Mouse (Mus musculus) intestine, postnatal 0 days (tissue): ENCODE results near the gene Rasal3. TPM values are rescaled to one million over a fixed set of nuclear protein-coding genes. Genes with fewer than 3 reads are reported as not detected.
A peak's percentile ranks its signal among the peaks of the same experiment; 100 is the strongest.

Experiments
- ATAC-seq: fragments of 200-750 bp; cut with Nextera tagmentation; 2 replicates; pipeline ENCODE4 v1.8.0; 2017; ENCODE audit warnings: mild to moderate bottlenecking, moderate TSS enrichment, moderate library complexity
- H3K27ac ChIP-seq: fragments of 300-500 bp; sonication (generic); 2 replicates; pipeline ENCODE4 v1.5.1; 2014; ENCODE audit warnings: mild to moderate bottlenecking, low read depth, low read length, moderate library complexity
- H3K27me3 ChIP-seq: fragments of 300-500 bp; sonication (generic); replicated peaks from 2 replicates; pipeline ENCODE4 v1.6.1; 2014; ENCODE audit warnings: low read length, mixed read lengths; ENCODE audit not compliant: control insufficient read depth, insufficient read depth
- H3K36me3 ChIP-seq: fragments of 300-500 bp; sonication (generic); 2 replicates; pipeline ENCODE4 v1.6.1; 2014; ENCODE audit warnings: mild to moderate bottlenecking, moderate library complexity; ENCODE audit not compliant: control insufficient read depth, insufficient read depth
- H3K4me1 ChIP-seq: fragments of 300-500 bp; sonication (generic); replicated peaks from 2 replicates; pipeline ENCODE4 v1.6.1; 2014; ENCODE audit warnings: antibody characterized with exemption, low read length, mixed read lengths; ENCODE audit not compliant: control insufficient read depth, insufficient read depth
- H3K4me2 ChIP-seq: fragments of 300-500 bp; sonication (generic); replicated peaks from 2 replicates; pipeline ENCODE4 v1.6.1; 2014; ENCODE audit warnings: low read depth, mild to moderate bottlenecking, moderate library complexity
- H3K4me3 ChIP-seq: fragments of 300-500 bp; sonication (generic); 2 replicates; pipeline ENCODE4 v1.5.1; 2014; ENCODE audit warnings: low read depth, low read length
- H3K9ac ChIP-seq: fragments of 300-500 bp; sonication (generic); 2 replicates; pipeline ENCODE4 v1.6.1; 2014; ENCODE audit warnings: mild to moderate bottlenecking, low read depth, low read length
- H3K9me3 ChIP-seq: fragments of 300-500 bp; sonication (generic); 2 replicates; pipeline ENCODE4 v1.6.1; 2016; ENCODE audit warnings: mixed run types; ENCODE audit not compliant: control insufficient read depth
- CTCF ChIP-seq: sonication (generic); IDR thresholded peaks from 2 replicates; pipeline ENCODE4 v1.5.1; 2016; ENCODE audit warnings: low read depth, mild to moderate bottlenecking, control low read depth, antibody characterized with exemption, moderate library complexity
- WGBS: fragments of 180-500 bp; shearing (Covaris S2); extraction: QIAGEN DNeasy Blood & Tissue Kit; methylation state at CpG from one replicate; pipeline ENCODE4 v1.1.7; 2014; 5-methylcytosine and 5-hydroxymethylcytosine counted together
- polyA plus RNA-seq: library from polyadenylated mRNA; unstranded; fragments of >200 nt; fragmentation: Nextera tagmentation; extraction: Ambion mirVana; gene quantifications from 2 replicates; pipeline ENCODE4 v1.2.1, GENCODE M21; 2015

Gene Rasal3
- polyA plus RNA-seq, 1 experiment from 2014 or later: 1.1 TPM

GRCm38 (mm10) chr17:32362686-32363085, 40.7 kb downstream of the Rasal3 start:
- 80% methylated on average over 4 of the region's 4 CpGs for WGBS
- 0 out of 2 replicates have a peak overlapping the region, but pooled peaks have one; percentile 97 for H3K4me3 ChIP-seq

DNA sequence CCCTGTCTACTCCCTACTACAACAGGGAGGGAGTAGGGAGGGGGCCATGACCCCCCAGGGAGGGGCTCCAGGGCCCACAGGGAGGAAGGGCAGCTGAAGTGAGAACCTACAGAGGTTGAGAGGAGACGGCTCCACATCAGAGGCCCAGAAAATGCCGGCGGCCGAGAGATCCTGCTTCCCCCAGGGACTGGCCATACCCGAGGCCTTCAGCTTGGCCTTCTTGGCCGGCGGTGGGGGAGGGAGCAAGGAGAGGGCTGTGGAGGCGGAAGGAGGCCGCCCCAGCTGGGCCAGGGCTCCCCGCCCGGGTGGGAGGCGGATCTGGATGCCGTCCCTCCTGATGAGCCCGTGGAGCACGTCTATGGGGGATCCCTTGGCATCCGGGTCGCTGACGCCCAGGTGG, 43.5 kb downstream of the Rasal3 start:
- 89% methylated on average over 18 of the region's 18 CpGs for WGBS
- Histone ChIP-seq H3K36me3 (peaks cover 64% of the 10 kb centered on the region), H3K4me2 (no peak overlapping the region), H3K9me3 (no peaks in the 10 kb centered on the region), H3K4me3 (no peak overlapping the region), H3K9ac (no peak overlapping the region), H3K4me1 (peaks cover 5% of the 10 kb centered on the region), H3K27ac (no peak overlapping the region), H3K27me3 (no peaks in the 10 kb centered on the region)
- no peak for ATAC-seq
- TF ChIP-seq CTCF: no peak

More at GRCm38 (mm10) chr17:32362686-32363085, 40.7 kb downstream of the Rasal3 start:
- H3K4me2 ChIP-seq: peak overlapping the region; percentile 80
- ATAC-seq: no peak
- no peak overlapping the region for H3K9ac ChIP-seq
- peaks cover 5% of the 10 kb centered on the region for H3K4me1 ChIP-seq
- no peaks in the 10 kb centered on the region for H3K27me3 ChIP-seq
- H3K36me3 ChIP-seq: peaks cover 46% of the 10 kb centered on the region
- TF ChIP-seq CTCF: no peak
- no peaks in the 10 kb centered on the region for H3K9me3 ChIP-seq
- H3K27ac ChIP-seq: no peak overlapping the region

DNA sequence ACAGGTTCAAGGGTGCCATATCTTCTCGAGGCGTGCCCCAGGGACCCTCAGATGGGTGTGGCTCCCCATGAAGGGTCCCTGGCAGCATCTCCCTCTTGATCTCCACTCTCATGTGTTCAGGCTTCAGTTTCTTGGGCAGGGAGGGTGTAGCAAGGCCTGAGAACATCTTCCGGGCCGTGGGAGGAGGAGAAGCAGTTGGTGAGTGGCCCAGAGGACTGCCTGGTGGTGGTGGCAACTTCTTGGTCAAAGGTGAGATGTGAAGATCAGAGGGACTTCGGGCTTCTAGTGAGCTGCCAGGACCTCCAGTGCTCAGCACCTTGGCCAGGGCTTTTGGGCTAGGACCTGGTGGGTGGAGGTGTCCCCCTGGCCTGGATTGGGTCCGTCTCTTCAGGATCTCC, 44.4 kb downstream of the Rasal3 start:
- 85% methylated on average over 6 of the region's 6 CpGs for WGBS
- TF ChIP-seq CTCF: no peak
- no peaks in the 10 kb centered on the region for H3K9me3 ChIP-seq

DNA sequence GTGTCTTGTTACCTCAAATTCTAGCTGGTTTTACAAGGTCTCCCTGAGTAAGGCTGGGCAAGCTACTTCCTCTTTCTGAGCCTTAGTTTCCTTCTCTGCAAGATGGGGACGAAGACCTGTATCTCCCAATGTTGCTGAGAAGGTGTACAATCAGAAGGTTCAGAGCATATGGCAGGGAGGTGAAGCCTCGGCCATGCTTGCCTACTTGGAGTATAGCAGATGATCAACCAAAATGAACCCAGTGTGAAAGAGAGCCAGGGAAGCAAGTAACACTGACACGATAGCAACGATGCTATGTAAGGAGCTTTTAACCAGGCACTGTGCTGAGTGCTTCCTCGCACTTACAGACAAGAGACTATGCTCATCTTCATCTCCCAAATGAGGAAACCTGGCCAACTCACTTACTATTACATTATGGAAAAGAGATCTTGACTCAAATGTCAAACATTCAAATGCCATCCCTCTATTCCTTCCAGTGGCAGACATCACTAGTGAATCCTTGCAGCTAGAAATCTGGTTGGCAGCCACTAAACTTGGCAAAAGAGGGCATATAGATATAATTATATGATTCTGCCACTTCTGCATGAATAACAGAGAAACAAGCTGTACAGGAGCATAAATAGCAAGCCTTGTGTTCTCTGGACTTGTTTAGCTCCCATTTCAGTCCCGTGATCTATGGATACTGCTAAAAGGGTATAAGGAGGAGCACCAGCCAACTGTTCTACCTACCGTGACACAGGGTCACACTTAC, 45.0 kb downstream of the Rasal3 start:
- 93% methylated on average over 7 of the region's 7 CpGs for WGBS
- no peak overlapping the region for H3K27ac ChIP-seq
- no peak for TF ChIP-seq CTCF
- H3K9me3 ChIP-seq: no peaks in the 10 kb centered on the region
- no peak for ATAC-seq
- H3K27me3 ChIP-seq: no peaks in the 10 kb centered on the region
- H3K36me3 ChIP-seq: peaks cover 76% of the 10 kb centered on the region
- no peak overlapping the region for H3K4me2 ChIP-seq
- no peak overlapping the region for H3K4me3 ChIP-seq
- peaks cover 5% of the 10 kb centered on the region for H3K4me1 ChIP-seq
- no peak overlapping the region for H3K9ac ChIP-seq

More for the DNA sequence above, 44.4 kb downstream of the Rasal3 start:
- H3K4me2 ChIP-seq: no peak overlapping the region
- no peak overlapping the region for H3K9ac ChIP-seq
- no peak for ATAC-seq
- peaks cover 72% of the 10 kb centered on the region for H3K36me3 ChIP-seq
- H3K4me1 ChIP-seq: peaks cover 5% of the 10 kb centered on the region
- no peaks in the 10 kb centered on the region for H3K27me3 ChIP-seq
- no peak overlapping the region for H3K4me3 ChIP-seq
- no peak overlapping the region for H3K27ac ChIP-seq

DNA sequence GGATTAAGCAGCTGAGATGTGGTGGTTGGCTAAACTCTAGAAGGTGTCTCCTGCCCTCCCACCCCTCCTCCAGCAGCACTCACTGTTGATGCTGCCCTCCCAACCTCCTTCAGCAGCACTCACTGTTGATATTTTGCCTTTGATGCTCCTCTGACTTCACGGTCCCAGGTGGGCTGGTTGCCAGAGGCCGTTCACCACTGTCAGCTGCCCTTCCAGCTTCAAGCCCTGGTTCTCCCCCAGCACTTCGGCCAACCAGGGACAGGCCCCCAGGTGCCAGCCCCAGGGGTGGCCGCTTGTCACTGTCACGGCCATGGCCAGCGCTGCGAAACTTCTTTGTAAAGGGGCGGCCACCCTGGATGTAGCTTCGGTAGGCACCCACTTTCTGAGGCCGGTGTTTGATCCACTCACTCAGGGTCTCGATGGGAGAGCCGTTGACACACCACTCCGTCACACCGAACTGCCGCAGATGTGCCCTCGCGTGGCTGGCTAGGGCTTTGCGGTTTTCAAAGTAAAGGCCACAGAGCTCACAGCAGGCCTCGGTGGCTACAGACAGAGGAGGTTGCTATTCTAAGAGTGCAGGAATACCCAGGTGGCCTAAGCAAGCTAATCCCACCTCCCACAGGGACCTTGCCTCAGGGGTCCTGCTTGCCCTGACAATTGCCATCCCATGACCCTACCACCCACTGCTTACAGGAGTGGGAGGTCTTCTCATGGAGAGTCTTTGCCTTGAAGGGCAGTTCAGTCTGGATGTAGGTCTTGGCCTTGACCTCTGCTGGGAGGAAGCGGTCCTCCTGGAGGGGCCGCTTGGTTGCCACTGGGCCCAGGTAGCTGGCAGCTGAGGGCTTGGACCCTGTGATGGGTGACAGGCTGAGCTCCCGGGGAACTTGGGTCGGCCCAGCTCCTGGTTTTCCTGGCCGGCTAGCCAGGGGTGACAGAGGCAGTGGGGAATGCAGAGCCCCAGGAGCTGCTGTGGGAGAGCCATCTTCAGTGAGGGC, 46.3 kb downstream of the Rasal3 start:
- H3K4me1 ChIP-seq: no peaks in the 10 kb centered on the region
- no peak overlapping the region for H3K4me2 ChIP-seq
- H3K9me3 ChIP-seq: no peaks in the 10 kb centered on the region
- no peak for ATAC-seq
- no peak overlapping the region for H3K9ac ChIP-seq
- no peak for TF ChIP-seq CTCF
- 88% methylated on average over 24 of the region's 24 CpGs for WGBS
- no peaks in the 10 kb centered on the region for H3K27me3 ChIP-seq
- no peak overlapping the region for H3K4me3 ChIP-seq
- H3K27ac ChIP-seq: no peak overlapping the region
- H3K36me3 ChIP-seq: peaks cover 77% of the 10 kb centered on the region

DNA sequence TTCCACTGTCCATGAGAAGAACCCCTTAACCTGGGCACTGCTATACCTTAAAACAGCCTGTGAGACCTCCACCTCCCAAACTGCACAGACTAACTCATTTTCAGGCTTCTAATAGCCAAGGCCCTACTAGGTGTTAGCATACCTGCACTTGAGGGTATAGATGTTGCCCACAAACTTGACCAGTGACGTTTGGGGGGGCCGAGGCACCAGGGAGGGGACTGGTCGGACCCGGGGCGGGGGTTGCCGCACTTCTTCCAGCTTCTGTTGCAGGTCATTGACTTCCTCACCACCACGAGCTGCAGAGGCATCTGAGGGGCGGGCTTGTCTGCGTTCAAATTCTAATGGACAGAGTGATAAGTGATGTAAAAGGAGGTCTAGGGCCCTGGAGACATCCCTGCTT, 47.1 kb downstream of the Rasal3 start:
- Histone ChIP-seq H3K4me1 (no peaks in the 10 kb centered on the region), H3K4me2 (no peak overlapping the region), H3K36me3 (peaks cover 69% of the 10 kb centered on the region), H3K9ac (no peak overlapping the region), H3K27me3 (no peaks in the 10 kb centered on the region), H3K4me3 (no peak overlapping the region), H3K27ac (no peak overlapping the region), H3K9me3 (no peaks in the 10 kb centered on the region)
- no peak for TF ChIP-seq CTCF
- ATAC-seq: no peak
- 92% methylated on average over 9 of the region's 9 CpGs for WGBS
